Mouse (Mus musculus): ENCODE results near the gene Zmynd15.
"Not testable (repeated sequence)": the region's sequence is repeated elsewhere in the genome, so short reads cannot be mapped to it uniquely, and the experiment has no call there.

The Zmynd15 gene

DNA sequence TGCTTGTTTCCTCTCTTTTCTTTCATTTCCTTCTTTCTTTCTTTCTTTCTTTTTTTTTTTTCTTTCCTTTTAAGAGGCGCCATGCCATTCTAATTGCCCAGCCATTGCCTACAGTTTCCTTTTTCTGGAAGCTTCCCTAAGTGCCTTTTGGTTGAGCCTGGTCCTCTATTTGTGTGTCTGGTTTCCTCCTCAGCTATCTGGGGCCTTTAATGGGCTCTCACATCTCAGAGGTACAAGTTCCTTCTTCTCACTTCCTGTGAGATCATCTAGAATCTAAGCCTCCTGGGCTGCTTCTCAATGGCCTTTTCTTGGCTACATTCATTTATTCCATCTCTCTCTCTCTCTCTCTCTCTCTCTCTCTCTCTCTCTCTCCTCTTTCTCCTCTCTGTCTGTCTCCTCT is 11.9 kb upstream of the Zmynd15 start:
- no peak for DNase-seq (ENCODE audit: low spot score)

DNA sequence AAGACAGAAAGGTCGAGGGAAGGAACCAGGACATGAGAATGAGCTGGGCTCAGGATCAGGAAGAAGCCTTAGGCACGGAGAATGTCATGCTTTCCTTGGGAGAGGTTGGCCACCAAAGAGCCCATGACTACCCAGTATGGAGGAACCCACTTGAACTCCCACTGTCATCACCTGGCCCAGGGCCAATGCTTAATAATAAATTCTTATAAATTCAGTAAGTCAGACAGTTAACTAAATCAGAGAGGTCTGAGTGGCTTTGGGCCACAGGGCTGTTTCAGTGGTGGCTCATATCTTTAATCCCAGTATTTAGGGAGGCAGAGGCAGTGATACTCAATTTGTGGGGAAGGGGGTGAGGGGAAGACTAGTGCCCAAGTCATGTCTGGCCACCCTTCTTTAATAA is 8.3 kb upstream of the Zmynd15 start:
- DNase-seq (ENCODE audit: low spot score): no peak

DNA sequence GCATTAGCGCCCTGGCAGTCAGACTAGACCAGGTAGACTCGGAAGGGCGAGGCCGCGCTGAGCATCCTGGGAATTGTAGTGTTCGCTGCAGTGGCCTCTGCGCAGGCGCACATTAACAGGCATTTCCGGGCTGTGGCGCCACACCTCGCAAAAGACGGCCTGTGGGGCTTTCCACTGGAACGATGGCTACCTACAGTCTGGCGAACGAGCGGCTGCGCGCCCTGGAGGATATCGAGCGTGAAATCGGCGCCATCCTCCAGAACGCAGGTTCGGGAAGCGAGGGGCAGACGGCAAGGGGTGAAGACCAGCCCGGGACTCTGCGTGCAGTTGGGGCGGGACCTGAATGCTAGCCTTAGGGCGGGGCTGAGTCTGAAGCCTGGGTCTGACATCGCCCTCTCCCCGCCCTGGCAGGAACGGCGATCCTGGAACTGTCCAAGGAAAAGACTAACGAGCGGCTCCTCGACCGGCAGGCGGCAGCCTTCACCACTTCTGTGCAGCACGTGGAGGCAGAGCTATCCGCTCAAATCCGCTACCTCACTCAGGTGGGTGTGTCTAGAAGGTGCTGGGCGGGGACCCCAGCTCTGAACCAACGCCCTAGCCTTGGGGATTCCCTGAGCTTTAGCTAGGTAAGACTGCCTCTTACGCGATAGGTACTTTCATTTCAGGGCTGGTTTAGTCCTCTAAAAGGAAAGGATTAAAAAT is 7.3 kb upstream of the Zmynd15 start, which contains the start of gene Med11:
Gene Med11 (plus strand): TSS at position 123 of the 702 bp plus-strand sequence.
- peak; percentile 98 for DNase-seq (ENCODE audit: low spot score)

DNA sequence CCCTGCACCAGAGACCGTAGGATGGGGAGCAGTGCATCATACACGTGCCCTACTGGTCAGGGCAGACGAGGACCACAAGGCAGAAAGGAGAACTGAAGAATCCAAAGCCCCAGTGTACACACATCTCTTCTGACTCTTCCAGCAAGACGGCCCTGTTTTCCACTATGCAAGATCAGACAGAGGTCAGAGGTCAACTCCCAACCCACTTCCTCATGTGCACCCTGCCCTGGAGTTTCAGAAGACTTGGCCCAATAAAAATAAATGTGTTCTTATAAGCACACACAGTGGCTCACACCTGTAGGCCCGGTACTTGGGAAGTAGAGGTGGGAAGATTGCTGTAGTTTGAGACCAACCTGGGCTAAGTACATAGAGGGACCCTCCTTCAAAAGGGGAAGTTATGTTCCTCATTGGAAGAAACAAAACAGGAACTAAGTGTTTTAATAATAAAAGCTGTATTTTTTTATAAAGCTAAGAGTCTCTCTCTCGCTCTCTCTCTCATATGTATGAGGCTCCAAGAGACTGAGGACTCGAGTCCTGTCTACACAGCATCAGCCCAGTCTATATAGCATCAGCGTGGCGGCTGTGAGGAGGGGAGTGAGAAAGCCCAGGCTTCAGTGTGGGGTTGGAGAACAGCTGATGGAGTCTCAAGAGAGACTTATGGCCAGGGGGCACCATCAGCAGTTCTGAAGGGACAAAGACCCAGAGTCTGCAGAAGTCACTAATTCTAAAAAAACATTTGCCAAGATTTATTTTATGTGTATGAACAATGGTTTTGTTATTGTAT is 5.8 kb upstream of the Zmynd15 start:
- no peak for DNase-seq (ENCODE audit: low spot score)

DNA sequence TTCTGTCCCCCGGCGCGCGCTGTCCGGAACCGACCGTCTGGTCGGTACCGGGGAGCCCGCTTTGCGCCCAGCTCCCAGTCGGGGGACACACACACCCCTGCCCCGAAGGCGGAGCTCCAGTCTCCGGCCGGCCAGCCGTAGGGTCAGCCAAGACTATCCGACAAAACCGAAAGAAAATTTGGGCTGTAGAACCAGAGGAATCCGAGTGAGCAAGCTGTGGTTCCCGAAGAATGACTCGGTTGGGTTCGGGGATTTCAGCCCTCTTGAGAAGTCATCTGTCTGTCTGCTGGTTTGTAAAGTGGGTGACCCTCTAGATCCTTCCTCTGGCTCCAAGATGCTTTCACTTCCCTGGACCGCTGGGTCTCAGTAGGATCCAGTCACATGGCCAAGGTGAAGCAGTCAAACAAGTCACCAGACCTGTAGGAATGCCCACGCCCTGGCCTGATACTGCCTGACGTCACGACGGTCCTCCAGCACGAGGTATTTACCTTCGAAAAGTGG is 418 bp downstream of the Zmynd15 start, which contains the start of gene Cxcl16:
Gene Cxcl16 (minus strand): TSS at position 384 of the 501 bp plus-strand sequence.
- DNase-seq (ENCODE audit: low spot score): no peak

DNA sequence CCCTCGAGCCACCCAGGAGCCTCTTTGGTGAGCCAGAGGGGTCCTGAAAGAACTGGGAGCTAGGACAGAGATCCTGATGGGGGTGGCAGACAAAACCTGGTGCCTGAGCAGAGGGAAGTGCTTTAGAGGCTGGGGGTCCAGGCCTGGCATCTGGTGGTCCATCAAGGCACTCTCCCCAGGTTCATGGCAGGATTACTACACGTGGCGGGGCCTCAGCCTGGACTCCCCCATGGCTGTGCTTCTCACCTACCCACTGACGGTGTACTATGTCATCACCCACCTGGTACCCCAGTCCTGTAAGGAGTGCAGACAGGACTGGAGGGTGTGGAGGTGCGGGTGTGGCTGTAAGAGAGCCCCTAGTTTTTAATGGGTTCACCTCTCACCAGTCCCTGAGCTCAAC is 4.7 kb downstream of the Zmynd15 start:
- DNase-seq (ENCODE audit: low spot score): no peak

DNA sequence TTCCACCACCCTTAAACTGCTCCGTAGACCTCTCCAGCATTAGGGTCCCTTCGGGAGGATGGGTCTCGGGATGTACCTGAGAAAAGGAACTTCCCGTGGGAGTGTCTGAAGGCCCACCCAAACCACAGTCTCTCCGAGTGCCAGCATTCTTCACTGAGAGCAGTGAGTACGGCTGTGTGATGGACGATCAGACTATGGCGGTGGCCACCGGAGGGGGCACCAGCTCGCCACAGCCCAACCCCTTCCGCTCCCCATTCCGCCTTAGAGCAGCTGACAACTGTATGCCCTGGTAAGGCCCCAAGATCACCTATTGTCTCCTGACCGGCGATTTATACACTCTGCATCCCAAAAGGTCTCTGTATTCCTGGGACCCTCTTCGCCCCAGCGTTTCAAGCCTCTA is 6.0 kb downstream of the Zmynd15 start:
- DNase-seq (ENCODE audit: low spot score): no peak

DNA sequence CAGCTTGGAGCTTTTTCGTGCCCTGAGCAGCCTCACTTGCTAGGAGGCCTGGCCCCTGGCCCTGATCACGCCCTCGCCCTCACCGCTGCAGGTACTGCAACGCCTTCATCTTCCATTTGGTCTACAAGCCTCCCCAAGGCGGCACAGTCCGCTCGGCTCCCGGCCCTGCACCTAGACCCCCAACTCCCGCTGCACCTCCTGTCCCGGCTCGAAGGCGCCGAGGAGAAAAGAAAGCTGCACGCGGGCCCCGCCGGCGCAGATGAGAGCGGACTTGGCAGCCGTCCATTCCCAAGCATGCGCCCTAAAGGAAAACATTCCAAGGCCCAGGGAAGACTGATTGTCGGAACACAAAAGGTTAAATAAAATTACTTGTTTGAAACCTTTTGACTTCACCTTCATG is 6.6 kb downstream of the Zmynd15 start:
- no peak for DNase-seq (ENCODE audit: low spot score)

DNA sequence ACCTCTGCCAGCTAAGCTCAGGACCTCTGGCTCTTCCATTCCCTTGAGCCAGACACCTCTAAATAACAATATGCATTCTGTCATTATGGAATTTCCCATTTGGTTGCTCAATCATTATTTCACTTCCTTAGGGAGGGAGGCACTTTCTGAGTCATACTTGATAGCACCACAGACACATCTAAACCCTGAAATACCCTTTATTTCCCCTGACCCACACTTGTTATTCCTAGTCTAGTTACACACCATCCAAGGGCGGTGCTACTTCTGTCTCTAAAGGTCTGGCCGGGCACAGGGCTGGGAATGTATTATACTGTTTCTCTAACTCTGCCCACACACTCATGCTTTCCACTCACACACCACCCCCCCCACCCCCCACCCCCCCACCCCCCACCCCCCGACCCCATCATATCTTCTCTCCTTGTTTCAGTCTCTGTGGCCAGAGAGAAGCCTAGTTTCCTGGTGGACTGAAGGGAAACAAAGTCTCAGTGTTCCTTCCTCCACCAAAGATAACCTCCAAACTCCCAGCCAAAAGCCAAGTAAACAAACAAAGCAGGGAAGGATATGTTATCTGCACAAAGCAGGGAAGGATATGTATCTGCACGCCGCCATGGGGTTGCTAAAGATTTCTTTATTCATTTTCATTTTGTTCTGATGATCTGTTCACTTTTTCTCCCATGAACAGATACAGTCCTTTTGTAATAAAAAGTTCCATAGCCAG is 8.8 kb downstream of the Zmynd15 start:
- DNase-seq (ENCODE audit: low spot score): no peak

DNA sequence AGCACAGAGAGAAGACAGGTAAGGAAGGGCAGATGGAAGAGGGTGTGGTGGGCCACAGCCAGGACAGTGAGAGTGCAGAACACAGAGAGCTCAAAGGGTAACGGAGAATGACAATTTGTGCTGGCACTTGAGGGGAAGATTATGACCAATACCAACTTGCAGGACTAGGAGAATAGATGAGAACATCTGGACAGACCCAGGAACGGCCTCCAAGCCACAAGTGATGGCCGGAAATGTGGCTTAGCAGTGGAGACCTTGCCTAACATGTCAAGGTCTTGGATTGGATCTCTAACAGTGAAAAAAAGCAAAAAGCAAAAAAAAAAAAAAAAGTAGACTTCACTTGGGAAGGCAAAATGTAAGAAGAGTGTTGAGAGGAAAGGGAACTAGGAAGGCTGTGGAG is 10.5 kb downstream of the Zmynd15 start:
- no peak for DNase-seq (ENCODE audit: low spot score)

DNA sequence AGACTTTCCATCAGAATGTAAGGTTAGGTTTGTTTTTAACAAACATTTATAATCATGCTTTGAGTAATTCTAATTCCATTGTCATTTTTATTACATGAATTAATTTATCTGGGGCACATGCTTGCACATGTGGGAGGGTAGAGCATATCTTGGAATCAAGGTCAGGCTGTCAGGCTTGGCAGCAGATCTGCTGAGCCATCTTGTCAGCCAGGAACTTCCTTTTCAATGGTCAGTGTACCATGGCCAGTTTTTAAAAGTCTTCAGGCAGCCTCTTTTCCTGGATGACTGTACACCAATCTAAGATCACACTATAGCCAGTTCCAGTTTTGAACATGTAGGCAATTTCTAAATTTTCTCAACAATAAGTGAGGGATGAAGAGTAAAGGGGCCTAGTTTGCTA is 13.5 kb downstream of the Zmynd15 start:
- DNase-seq (ENCODE audit: low spot score): no peak

DNA sequence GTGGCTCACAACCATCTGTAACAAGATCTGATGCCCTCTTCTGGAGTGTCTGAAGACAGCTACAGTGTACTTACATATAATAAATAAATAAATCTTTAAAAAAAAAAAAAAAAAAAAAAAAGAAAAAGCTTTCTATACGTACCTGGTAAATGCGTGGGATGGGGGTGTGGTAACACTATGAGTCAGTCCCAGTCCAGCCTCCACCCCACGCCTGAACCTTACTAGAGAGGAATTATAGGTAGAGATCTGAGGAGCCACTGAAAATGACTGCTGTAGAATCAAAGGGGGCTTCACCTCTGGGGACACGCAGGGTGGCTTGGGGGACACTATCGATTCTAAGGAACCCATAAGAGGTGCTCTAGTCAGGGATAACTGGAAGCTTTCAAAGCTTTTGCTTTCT is 14.1 kb downstream of the Zmynd15 start:
- not testable (repeated sequence) for DNase-seq (ENCODE audit: low spot score)

DNA sequence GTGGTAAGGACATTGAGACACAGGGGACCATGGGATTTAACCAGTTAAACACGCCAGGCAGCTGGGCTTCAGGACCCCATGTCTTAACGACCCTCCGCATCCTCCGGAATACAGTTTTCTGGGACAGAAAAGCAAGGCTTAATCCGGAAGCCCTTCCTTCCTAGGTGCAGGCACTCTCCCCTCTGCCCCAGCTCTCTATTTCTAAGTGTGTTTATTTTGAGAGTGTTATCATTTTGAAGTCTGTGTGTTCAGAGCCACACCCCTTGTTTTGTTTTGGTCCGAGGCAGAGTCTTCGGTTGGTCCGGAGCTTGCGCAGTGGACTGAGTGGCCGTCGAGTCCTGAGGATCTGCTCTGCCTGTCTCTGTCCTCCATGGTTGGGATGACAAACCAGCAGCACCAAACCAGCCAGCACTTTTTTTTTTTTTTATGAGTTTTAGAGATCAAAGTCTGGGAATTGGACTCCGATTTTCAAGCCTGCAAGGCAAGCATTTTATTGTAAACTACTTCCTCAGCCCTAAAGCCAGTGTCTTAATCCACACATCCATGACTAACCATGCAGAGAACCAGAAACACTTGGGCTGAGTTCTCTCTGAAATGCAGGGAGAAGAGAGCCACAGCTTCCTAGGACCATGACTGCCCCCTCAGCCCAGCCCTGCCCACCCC is 15.8 kb downstream of the Zmynd15 start:
- no peak for DNase-seq (ENCODE audit: low spot score)

DNA sequence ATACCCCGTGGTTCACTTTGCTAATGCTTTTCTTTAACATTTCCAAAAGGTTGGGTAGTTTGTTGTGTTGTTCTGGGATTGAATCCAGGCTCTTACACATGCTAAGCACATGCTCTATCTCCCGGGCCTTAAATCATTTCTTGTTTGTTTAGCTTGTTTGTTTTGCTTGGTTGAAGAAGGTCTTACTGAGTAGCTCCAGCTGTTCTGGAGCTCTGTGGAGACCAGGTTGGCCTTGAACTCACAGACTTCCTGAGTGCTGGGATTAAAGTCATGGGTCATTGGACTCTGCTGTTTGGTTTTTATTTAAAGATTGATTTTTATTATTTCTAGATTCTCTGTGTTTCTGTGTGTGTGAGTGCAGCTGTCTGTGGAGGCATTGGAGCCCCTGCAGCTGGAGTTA is 26.3 kb downstream of the Zmynd15 start:
- no peak for DNase-seq (ENCODE audit: low spot score)

DNA sequence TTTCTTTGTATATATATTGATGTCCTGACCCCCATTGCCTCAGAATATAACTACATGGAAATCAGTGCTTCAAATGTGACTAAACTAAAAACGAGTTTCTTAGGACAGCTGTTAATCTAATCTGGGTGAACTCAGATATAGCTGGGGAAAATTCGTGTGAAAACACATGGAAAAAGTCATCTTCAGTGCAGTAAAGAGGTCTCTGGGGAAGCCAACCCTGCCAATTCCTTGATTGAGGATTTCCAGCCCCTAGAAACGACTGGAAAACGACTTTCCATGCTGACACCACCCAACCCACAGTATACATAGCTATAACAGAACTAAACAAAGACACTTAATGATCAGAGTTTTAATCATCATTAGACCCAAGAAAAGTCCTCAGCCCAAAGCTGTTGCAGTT is 28.6 kb downstream of the Zmynd15 start:
- DNase-seq (ENCODE audit: low spot score): no peak

DNA sequence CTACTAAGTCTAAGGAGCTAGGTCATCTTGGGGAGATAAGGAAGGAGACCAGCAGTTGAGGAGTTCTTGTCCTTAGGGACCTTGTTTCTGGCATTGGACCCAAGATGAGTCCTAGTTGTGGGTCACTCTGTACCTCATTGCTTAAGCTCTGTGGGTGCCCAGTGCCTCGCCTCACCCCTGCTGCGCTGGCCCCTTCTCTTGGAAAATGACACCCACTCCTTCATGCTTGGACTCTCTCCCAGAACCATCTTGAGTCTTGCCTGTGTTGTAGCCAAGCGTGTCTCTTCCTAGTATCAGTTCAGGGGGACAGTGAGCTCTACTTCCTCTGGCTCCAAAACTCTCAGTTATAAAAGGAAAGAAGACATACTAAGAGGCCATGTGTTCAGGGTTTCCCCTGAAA is 29.9 kb downstream of the Zmynd15 start:
- DNase-seq (ENCODE audit: low spot score): no peak

DNA sequence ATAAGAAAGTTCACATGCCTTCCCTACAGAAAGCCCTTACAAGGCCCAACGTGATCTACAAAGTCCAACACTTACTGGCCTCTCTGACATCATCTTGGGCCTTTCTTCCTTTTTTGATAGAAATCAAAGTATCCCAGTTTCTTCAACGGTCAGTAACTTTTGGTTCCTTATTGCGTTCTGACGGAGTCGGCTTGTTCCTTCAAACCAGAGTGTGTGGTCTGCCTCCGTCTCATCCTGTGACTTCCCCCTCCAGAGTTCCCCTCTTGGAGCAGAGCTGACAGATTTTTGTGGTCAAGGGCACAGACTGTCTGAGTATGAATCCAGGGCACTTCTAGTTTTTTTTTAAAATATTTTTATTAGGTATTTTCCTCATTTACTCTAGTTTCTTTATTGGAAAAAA is 30.5 kb downstream of the Zmynd15 start:
- DNase-seq (ENCODE audit: low spot score): no peak

DNA sequence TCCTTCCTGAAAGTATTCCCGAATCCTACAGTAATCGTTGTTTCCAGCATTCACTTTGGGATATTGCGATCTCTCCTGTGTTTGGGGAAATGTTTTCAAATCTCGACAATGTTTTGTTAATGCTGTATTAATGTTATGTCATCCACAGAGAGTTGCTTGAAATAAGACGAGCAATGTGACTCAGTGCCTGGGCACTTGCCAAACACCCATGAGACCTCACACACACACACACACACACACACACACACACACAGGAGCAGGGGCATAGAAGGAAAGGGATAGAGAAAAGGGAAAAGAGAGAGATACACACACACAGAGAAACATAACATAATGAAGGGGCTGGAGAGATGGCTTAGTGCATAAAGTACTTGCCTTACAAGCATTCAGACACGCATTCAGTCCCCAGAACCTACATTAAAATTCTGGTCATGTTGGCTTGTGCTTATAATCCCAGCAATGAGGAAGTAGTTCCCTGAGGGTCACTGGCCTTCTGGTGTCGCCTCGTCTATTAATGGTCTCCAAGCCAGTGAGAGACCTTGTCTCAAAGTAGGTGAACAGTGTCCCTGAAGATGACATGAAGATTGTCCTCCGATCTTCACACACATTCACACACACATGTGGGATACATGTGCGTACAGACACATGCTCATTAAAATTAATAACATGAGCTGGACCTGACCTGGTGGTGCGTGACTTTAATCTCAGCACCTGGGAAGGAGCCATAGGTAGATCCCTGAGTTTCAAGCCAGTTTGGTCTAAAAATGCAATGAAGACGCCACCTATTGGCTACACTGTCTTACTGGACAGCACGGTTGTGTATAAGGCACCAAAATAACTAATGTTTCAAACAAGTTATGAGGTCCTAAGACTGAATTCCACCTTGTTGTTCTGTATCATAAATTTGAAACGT is 40.6 kb downstream of the Zmynd15 start:
- no peak for DNase-seq (ENCODE audit: low spot score)

DNA sequence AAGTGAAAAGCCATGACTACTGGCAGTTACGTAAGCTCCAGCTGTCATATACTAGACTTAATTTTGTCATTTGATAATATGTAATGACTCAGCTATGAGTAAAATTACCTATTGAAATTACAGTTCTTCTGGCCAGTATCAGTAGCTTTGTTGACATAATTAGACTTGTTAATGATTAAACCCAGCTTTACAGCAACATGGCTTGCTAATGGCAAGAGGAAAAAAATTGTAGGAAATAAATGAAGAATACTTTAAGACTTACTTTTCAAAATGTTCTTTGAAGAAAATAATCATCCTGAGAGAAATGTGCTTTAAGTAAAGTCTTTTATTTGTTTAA is 41.2 kb downstream of the Zmynd15 start:
- DNase-seq (ENCODE audit: low spot score): no peak

DNA sequence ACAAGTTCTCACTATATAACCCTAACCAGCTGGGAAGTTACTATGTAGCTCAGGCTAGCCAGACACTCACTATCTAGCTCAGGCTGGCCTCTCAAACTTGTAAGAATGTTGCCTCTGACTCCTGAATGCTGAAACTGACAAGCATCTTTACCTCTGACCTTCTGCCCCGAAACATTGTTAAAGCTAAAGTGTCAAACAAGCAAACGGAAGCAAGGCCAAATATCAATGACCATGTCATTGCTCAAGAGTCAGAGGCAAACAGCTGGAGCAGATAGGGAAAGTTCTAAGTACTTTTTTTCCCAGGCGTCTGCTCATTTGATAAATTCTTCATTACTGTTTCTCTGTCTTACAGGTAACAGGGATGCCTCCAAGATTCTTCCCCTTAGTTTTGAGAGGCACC is 42.8 kb downstream of the Zmynd15 start:
- DNase-seq (ENCODE audit: low spot score): no peak

DNA sequence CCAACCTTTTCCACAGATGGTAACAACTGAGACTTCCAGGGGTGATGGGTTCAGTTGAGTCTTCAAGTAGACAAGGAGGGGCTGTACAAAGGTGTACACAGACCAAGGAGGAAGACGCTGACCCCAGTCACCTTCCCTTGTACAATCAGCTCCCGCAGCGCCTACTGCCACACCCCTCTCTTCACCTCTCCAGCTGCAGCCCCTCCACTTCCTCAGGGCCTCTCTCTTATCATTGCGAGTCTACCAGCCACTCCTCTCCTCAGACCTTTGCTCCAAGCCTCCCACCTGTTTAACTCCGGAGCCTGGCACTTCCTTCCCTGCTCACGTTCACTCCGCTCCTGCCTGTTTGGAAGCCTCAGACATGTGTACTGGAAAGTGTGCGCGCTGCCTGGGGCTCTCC is 45.7 kb downstream of the Zmynd15 start, which contains the start of gene Tm4sf5:
Gene Tm4sf5 (plus strand): TSS at position 275 of the 400 bp plus-strand sequence.
- DNase-seq (ENCODE audit: low spot score): no peak
